Mouse (Mus musculus): ENCODE results near the gene Zfp638.

GRCm38 (mm10) chr6:84008363-84009171, 141.7 kb downstream of the Zfp638 start, which contains the start of gene Dysf:
- no peak for TF ChIP-seq CTCF (conservative IDR thresholded peaks at IDR 0.05; ENCODE audit: low read length)
- no peak for TF ChIP-seq POU5F1 (IDR thresholded peaks at IDR 0.05; ENCODE audit: borderline replicate concordance, low read length)
- no peak for TF ChIP-seq NANOG (IDR thresholded peaks at IDR 0.05; ENCODE audit: borderline replicate concordance, low read length)

Data from E14TG2a.4 (cell line).